ENCODE assay signal across 8 mouse cellular contexts in the genomic region with DNA sequence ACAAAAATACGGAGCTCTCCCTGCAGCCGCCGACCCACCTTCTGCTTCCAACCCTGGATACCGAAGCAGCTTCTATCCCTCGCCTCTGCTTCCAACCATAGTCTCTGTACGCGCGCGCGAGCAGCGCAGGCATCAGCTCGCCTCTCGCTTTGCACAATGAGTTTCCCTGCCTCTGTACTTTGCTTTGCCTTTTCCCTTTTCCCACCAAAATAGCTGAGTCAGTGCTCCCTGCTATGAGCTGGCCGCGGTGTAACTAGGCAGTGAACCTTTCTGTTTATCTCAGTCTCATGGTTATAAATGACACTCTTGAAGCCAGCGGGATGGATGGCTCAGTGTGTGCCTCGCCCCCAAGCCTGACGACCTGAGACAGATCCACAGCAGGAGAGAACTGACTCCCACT.
DNase-seq lines count a peak whose midpoint lies in the region; ATAC-seq lines count a peak whose summit lies in the region.

No protein-coding gene starts in this region.

- H3K27me3 ChIP-seq in embryonic facial prominence, embryonic 12.5 days = peaks cover 86% of the 10 kb centered on the region
- H3K27me3 ChIP-seq in kidney, embryonic 15.5 days = peaks cover 98% of the 10 kb centered on the region
- H3K27me3 ChIP-seq in neural tube, embryonic 11.5 days (ENCODE audit: control insufficient read depth, insufficient read depth, low read length) = peaks cover 89% of the 10 kb centered on the region

- H3K36me3 ChIP-seq in embryonic facial prominence, embryonic 12.5 days = no peaks in the 10 kb centered on the region
- H3K36me3 ChIP-seq in kidney, embryonic 15.5 days = no peaks in the 10 kb centered on the region
- H3K36me3 ChIP-seq in neural tube, embryonic 11.5 days (ENCODE audit: control insufficient read depth, insufficient read depth, low read length) = no peaks in the 10 kb centered on the region

- ATAC-seq in embryonic facial prominence, embryonic 12.5 days (ENCODE audit: insufficient number of reproducible peaks, insufficient read depth, low FRiP score, low TSS enrichment) = no peak
- no peak for ATAC-seq in kidney, embryonic 15.5 days (replicated peaks; ENCODE audit: low FRiP score)
- ATAC-seq in neural tube, embryonic 11.5 days (ENCODE audit: insufficient read depth, low FRiP score, low TSS enrichment) = no peak
- no peak for ATAC-seq in granulocyte monocyte progenitor cell, adult 5-6 weeks (replicated peaks; ENCODE audit: poor library complexity, severe bottlenecking)

- no peak overlapping the region for H3K9ac ChIP-seq in embryonic facial prominence, embryonic 12.5 days
- no peak overlapping the region for H3K9ac ChIP-seq in kidney, embryonic 15.5 days
- H3K9ac ChIP-seq in neural tube, embryonic 11.5 days (ENCODE audit: low read length) = no peak overlapping the region

- H3K4me1 ChIP-seq in embryonic facial prominence, embryonic 12.5 days = peaks cover 40% of the 10 kb centered on the region
- peaks cover 33% of the 10 kb centered on the region for H3K4me1 ChIP-seq in kidney, embryonic 15.5 days
- peaks cover 11% of the 10 kb centered on the region for H3K4me1 ChIP-seq in neural tube, embryonic 11.5 days (ENCODE audit: control insufficient read depth, insufficient read depth, low read length)

- 0 out of 2 replicates have a peak overlapping the region, but pooled peaks have one; percentile 2 for H3K4me3 ChIP-seq in embryonic facial prominence, embryonic 12.5 days
- H3K4me3 ChIP-seq in kidney, embryonic 15.5 days (replicated peaks) = peak overlapping the region; percentile 9; the same call in 1 of the 2 replicates
- no peak overlapping the region for H3K4me3 ChIP-seq in neural tube, embryonic 11.5 days (ENCODE audit: low read depth, low read length)

- WGBS in embryonic facial prominence, embryonic 12.5 days = 1% methylated on average over 18 of the region's 18 CpGs
- WGBS in kidney, embryonic 15.5 days = 1% methylated on average over 18 of the region's 18 CpGs
- 1% methylated on average over 18 of the region's 18 CpGs for WGBS in neural tube, embryonic 11.5 days

- H3K9me3 ChIP-seq in embryonic facial prominence, embryonic 12.5 days = no peaks in the 10 kb centered on the region
- H3K9me3 ChIP-seq in kidney, embryonic 15.5 days (replicated peaks) = no peaks in the 10 kb centered on the region
- no peaks in the 10 kb centered on the region for H3K9me3 ChIP-seq in neural tube, embryonic 11.5 days (ENCODE audit: control insufficient read depth, low read length)

- H3K4me2 ChIP-seq in embryonic facial prominence, embryonic 12.5 days (replicated peaks) = peak overlapping the region; percentile 28
- peak overlapping the region; percentile 38 for H3K4me2 ChIP-seq in kidney, embryonic 15.5 days
- H3K4me2 ChIP-seq in neural tube, embryonic 11.5 days (ENCODE audit: low read depth) = peak overlapping the region; percentile 27

- no peak overlapping the region for H3K27ac ChIP-seq in embryonic facial prominence, embryonic 12.5 days
- H3K27ac ChIP-seq in kidney, embryonic 15.5 days = no peak overlapping the region
- no peak overlapping the region for H3K27ac ChIP-seq in neural tube, embryonic 11.5 days (ENCODE audit: low read depth, low read length)

- DNase-seq in kidney, adult 9 months = peak; percentile 18
- DNase-seq in kidney, adult 18-20 months = no peak
- DNase-seq in neural tube, embryonic 11.5 days (ENCODE audit: low spot score) = peak; percentile 62
- no peak for DNase-seq in ovary, postnatal 14 days (ENCODE audit: low spot score)
- no peak for DNase-seq in thymus, postnatal 4 days

Comparison
In these comparisons a context has a peak if more than half of its experiments do, and no peak if none do; other contexts are left out.
1. DNase-seq: peak in kidney, adult 9 months (single experiment) and neural tube, embryonic 11.5 days (single experiment); none in kidney, adult 18-20 months (single experiment), ovary, postnatal 14 days (single experiment) and thymus, postnatal 4 days (single experiment).
2. Peak in every context shown above with its lines, with median percentiles within 50 percentile points of each other: H3K4me2 ChIP-seq.